Mouse (Mus musculus) heart, postnatal 10 days (tissue): Measurements from ENCODE around the gene Ifna2. TPM values are rescaled to one million over a fixed set of nuclear protein-coding genes. Genes with fewer than 3 reads are reported as not detected.

ENCODE experiments used
- DNase-seq, 2 experiments: peaks; one replicate each; pipeline ENCODE4 v3.0.0; 2021
- intact Hi-C: fragments of 180-260 bp; cut with DNase I; formaldehyde crosslinking; loops from one replicate; pipeline ENCODE4 v1.15.1; 2025
- total RNA-seq, 2 experiments: library from RNA; stranded (reverse); gene quantifications; 2 replicates each; pipeline ENCODE4 v1.2.3; 2021

The Ifna2 gene
- total RNA-seq, 2 experiments from 2014 or later, result not detected

GRCm38 (mm10) chr4:88676824-88677223 is 6.9 kb downstream of the Ifna2 start, which contains the start of gene Ifna16:
Gene Ifna16, minus strand, starts transcription at chr4:88676924.
- DNase-seq, result no peak
- intact Hi-C loops, result no loop called here

DNA sequence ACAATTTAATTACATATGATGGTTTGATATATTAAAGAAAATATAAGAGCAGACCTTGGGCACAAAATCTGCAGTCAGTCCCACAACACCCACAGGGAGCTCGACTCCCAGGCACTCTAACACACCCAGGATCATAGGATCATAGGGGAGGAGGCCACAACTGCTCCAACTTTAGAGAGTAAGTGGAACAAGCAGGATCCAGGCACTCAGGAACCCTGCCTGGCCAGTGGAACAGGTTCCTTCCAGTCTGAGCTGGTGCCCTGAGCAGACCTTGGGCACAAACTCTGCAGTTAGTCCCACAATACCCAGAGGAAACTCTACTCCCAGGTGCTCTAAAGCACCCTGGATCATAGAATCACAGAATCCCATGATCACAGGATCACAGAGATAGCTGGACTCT is 28.3 kb downstream of the Ifna2 start:
- DNase-seq, result no peak
- intact Hi-C loops, result no loop called here

- intact Hi-C loops, result no loop called here
Measured at GRCm38 (mm10) chr4:88653644-88654043, 30.1 kb downstream of the Ifna2 start.

DNA sequence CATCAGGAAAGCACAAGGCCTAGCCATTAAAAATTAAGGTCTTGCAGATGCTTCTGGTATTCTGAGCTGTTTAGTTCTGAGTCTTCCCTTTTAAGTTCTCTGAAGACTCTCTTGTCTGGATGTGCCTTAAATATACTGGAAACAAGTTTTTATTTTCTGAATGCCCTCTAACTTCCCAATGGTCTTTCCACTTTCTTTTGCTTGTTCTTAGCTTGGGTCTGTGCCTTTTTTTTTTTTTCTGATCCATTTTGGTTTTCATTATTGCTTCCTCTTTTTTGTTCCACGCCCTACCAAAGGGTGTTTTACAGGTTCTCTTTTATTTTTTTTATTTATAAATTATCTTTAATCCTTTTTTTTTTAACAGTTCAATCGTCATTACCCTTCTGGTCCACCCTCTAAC is 39.4 kb downstream of the Ifna2 start, which contains the start of gene Ifna13:
Ifna13 (minus strand) TSS at position 101 of the 400 bp plus-strand sequence.
- intact Hi-C loops, result loop anchor here (10.0 kb wide), 1 partner anchor 860 kb away; no protein-coding TSS in a partner anchor
- DNase-seq, result no peak

More at GRCm38 (mm10) chr4:88653644-88654043, 30.1 kb downstream of the Ifna2 start:
- DNase-seq, result no peak

- intact Hi-C loops, result loop anchor here (10.0 kb wide), 1 partner anchor 858 kb away; no protein-coding TSS in a partner anchor
- no peak for DNase-seq
Measured at GRCm38 (mm10) chr4:88642526-88642925, 41.2 kb downstream of the Ifna2 start.

GRCm38 (mm10) chr4:88641077-88641831 is 42.5 kb downstream of the Ifna2 start:
- intact Hi-C loops, result loop anchor here (2.0 to 10.0 kb wide), 2 partner anchors 90 to 856 kb away; no protein-coding TSS in a partner anchor
- peak; percentile 96 to 100 for DNase-seq

- intact Hi-C loops, result loop anchor here (2.0 to 10.0 kb wide), 2 partner anchors 90 to 856 kb away; no protein-coding TSS in a partner anchor
- no peak for DNase-seq
Measured at GRCm38 (mm10) chr4:88640704-88641076, 43.0 kb downstream of the Ifna2 start.

DNA sequence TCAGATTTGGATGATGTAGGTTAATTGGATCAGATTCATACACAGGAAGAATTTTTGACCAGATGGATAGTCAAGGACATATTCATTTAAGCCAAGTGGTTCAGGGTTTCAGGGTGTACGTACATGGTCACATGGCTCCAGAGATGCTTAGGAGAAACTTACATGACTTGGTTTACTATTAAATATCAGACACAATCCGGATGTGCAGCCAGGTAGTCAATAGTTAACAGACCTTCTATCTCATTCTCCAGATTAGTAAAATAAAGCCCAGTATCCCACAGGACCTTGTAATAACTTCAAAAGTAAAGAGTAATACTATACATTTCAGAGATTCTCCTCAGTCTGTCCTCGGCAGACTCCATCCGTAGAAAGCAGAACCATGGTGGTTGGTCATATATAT is 49.4 kb downstream of the Ifna2 start, which contains the start of gene C87499:
C87499 (minus strand) TSS at position 101 of the 400 bp plus-strand sequence.
- intact Hi-C loops, result no loop called here
- DNase-seq, result no peak

Other genes starting within 250 kb of the Ifna2 start
- 1 to 10 TPM; 4.9 to 6.0 TPM for gene Hacd4, start 245.0 kb downstream of the Ifna2 start, total RNA-seq
- gene Ifnb1, start 161.1 kb downstream of the Ifna2 start, total RNA-seq, result not detected
- not detected for gene Ifna15, start 125.7 kb downstream of the Ifna2 start, total RNA-seq
- gene Ifna14, start 112.1 kb downstream of the Ifna2 start, total RNA-seq, result not detected
- gene Ifna9, start 91.5 kb downstream of the Ifna2 start, total RNA-seq, result not detected
- not detected for gene Ifna12, start 80.5 kb downstream of the Ifna2 start, total RNA-seq
- gene C87499, start 49.5 kb downstream of the Ifna2 start, total RNA-seq, result not detected
- gene Ifna13, start 39.5 kb downstream of the Ifna2 start, total RNA-seq, result not detected
- not detected for gene Ifna16, start 7.0 kb downstream of the Ifna2 start, total RNA-seq
- not detected for gene Ifnab, start 7.4 kb upstream of the Ifna2 start, total RNA-seq
- under 1 TPM; 0.50 TPM for gene Gm26566, start 37.9 kb upstream of the Ifna2 start, total RNA-seq
- gene Klhl9, start 38.6 kb upstream of the Ifna2 start, total RNA-seq, result 10 to 100 TPM; 82.6 to 87.1 TPM
- gene Gm13271, start 71.0 kb upstream of the Ifna2 start, total RNA-seq, result not detected
- gene Gm13283, start 76.2 kb upstream of the Ifna2 start, total RNA-seq, result not detected
- not detected for gene Gm13290, start 89.9 kb upstream of the Ifna2 start, total RNA-seq
- not detected for gene Gm13289, start 93.0 kb upstream of the Ifna2 start, total RNA-seq
- gene Gm13272, start 95.9 kb upstream of the Ifna2 start, total RNA-seq, result not detected
- gene Ifnz, start 98.2 kb upstream of the Ifna2 start, total RNA-seq, result not detected
- not detected for gene Gm13276, start 101.8 kb upstream of the Ifna2 start, total RNA-seq
- gene Gm13277, start 104.7 kb upstream of the Ifna2 start, total RNA-seq, result not detected
- gene Gm13278, start 107.6 kb upstream of the Ifna2 start, total RNA-seq, result not detected
- gene Gm13275, start 110.6 kb upstream of the Ifna2 start, total RNA-seq, result not detected
- gene Gm13279, start 113.5 kb upstream of the Ifna2 start, total RNA-seq, result not detected
- gene Gm13285, start 115.8 kb upstream of the Ifna2 start, total RNA-seq, result under 1 TPM; 0.31 to 0.40 TPM
- gene Gm13287, start 119.3 kb upstream of the Ifna2 start, total RNA-seq, result not detected
- gene Gm13288, start 121.6 kb upstream of the Ifna2 start, total RNA-seq, result not detected
- not detected for gene Ifna7, start 132.3 kb upstream of the Ifna2 start, total RNA-seq
- not detected for gene Ifna11, start 136.0 kb upstream of the Ifna2 start, total RNA-seq
- gene Ifna6, start 143.5 kb upstream of the Ifna2 start, total RNA-seq, result not detected
- gene Ifna5, start 151.6 kb upstream of the Ifna2 start, total RNA-seq, result not detected
- gene Ifna4, start 157.9 kb upstream of the Ifna2 start, total RNA-seq, result not detected
- not detected for gene Ifna1, start 166.2 kb upstream of the Ifna2 start, total RNA-seq
- gene Ifne, start 196.3 kb upstream of the Ifna2 start, total RNA-seq, result not detected